ENCODE assay signal across 8 mouse cellular contexts in genomic region chr11:60779673-60780189, GRCm38 (mm10). TPM values are rescaled to one million over a fixed set of nuclear protein-coding genes. Genes with fewer than 3 reads are reported as not detected.
DNase-seq lines count a peak whose midpoint lies in the region; ATAC-seq and TF ChIP-seq lines count a peak whose summit lies in the region.

No protein-coding gene starts in this region.

- H3K27ac ChIP-seq in heart, embryonic 12.5 days (ENCODE audit: poor library complexity, severe bottlenecking): no peak overlapping the region
- no peak overlapping the region for H3K27ac ChIP-seq in bone marrow macrophage, adult 2 months (ENCODE audit: insufficient read depth, low read depth, low read length)
- H3K27ac ChIP-seq in hindbrain, embryonic 14.5 days: no peak overlapping the region
- H3K27ac ChIP-seq in midbrain, embryonic 12.5 days (replicated peaks): no peak overlapping the region

- peak overlapping the region; percentile 21 for H3K4me3 ChIP-seq in heart, embryonic 12.5 days
- H3K4me3 ChIP-seq in bone marrow macrophage, adult 2 months (ENCODE audit: insufficient read depth, low read length): peak overlapping the region; percentile 80
- H3K4me3 ChIP-seq in hindbrain, embryonic 14.5 days (replicated peaks; ENCODE audit: low read length): peak overlapping the region; percentile 14; the same call in 1 of the 2 replicates
- peak overlapping the region; percentile 8 for H3K4me3 ChIP-seq in midbrain, embryonic 12.5 days

- H3K27me3 ChIP-seq in heart, embryonic 12.5 days (replicated peaks): no peaks in the 10 kb centered on the region
- no peaks in the 10 kb centered on the region for H3K27me3 ChIP-seq in hindbrain, embryonic 14.5 days (ENCODE audit: control insufficient read depth, insufficient read depth, low read length)
- H3K27me3 ChIP-seq in midbrain, embryonic 12.5 days: no peaks in the 10 kb centered on the region

- H3K9me3 ChIP-seq in heart, embryonic 12.5 days (replicated peaks): no peaks in the 10 kb centered on the region
- no peaks in the 10 kb centered on the region for H3K9me3 ChIP-seq in hindbrain, embryonic 14.5 days (ENCODE audit: control insufficient read depth, low read length)
- H3K9me3 ChIP-seq in midbrain, embryonic 12.5 days: no peaks in the 10 kb centered on the region

- 89% methylated on average over 10 of the region's 10 CpGs for WGBS in heart, embryonic 12.5 days
- WGBS in hindbrain, embryonic 14.5 days: 89% methylated on average over 10 of the region's 10 CpGs
- WGBS in midbrain, embryonic 12.5 days: 91% methylated on average over 10 of the region's 10 CpGs

- peak overlapping the region; percentile 65 for H3K4me2 ChIP-seq in heart, embryonic 12.5 days
- peak overlapping the region; percentile 93 for H3K4me2 ChIP-seq in hindbrain, embryonic 14.5 days (replicated peaks)
- H3K4me2 ChIP-seq in midbrain, embryonic 12.5 days (replicated peaks): peak overlapping the region; percentile 40

- TF ChIP-seq CTCF in bone marrow macrophage, adult 2 months (IDR thresholded peaks at IDR 0.05; ENCODE audit: low read depth, low read length): no peak

- H3K4me1 ChIP-seq in heart, embryonic 12.5 days (replicated peaks): peaks cover 63% of the 10 kb centered on the region
- H3K4me1 ChIP-seq in bone marrow macrophage, adult 2 months (ENCODE audit: control insufficient read depth, insufficient read depth, low read length): peaks cover 46% of the 10 kb centered on the region
- H3K4me1 ChIP-seq in hindbrain, embryonic 14.5 days (replicated peaks; ENCODE audit: control insufficient read depth, insufficient read depth, low read length): peaks cover 70% of the 10 kb centered on the region
- peaks cover 69% of the 10 kb centered on the region for H3K4me1 ChIP-seq in midbrain, embryonic 12.5 days

- ATAC-seq in heart, embryonic 12.5 days (ENCODE audit: insufficient number of reproducible peaks, low FRiP score): no peak
- ATAC-seq in hindbrain, embryonic 14.5 days (ENCODE audit: low FRiP score): no peak
- ATAC-seq in midbrain, embryonic 12.5 days (ENCODE audit: low FRiP score, low read depth): no peak
- no peak for ATAC-seq in erythroid progenitor cell, adult 5-6 weeks (replicated peaks; ENCODE audit: low FRiP score, poor library complexity, severe bottlenecking)

- intact Hi-C loops in heart, postnatal 36 days (cut with DNase I): loop anchor here (2.0 kb wide), 1 partner anchor 29 kb away; no protein-coding TSS in a partner anchor

- no peak for DNase-seq in heart, postnatal 36 days
- DNase-seq in hindbrain, embryonic 14.5 days (ENCODE audit: low spot score): no peak
- DNase-seq in adrenal gland, postnatal 25 days: no peak
- no peak for DNase-seq in gastrocnemius, postnatal 10 days

- TF ChIP-seq POLR2A in bone marrow macrophage, adult 2 months (IDR thresholded peaks at IDR 0.05; ENCODE audit: borderline replicate concordance, low read depth, low read length): no peak

- peaks cover 47% of the 10 kb centered on the region for H3K36me3 ChIP-seq in heart, embryonic 12.5 days
- peaks cover 47% of the 10 kb centered on the region for H3K36me3 ChIP-seq in hindbrain, embryonic 14.5 days (replicated peaks; ENCODE audit: control insufficient read depth, insufficient read depth)
- H3K36me3 ChIP-seq in midbrain, embryonic 12.5 days: peaks cover 27% of the 10 kb centered on the region

- peak overlapping the region; percentile 57 for H3K9ac ChIP-seq in heart, embryonic 12.5 days
- peak overlapping the region; percentile 40; the same call in 1 of the 2 replicates for H3K9ac ChIP-seq in hindbrain, embryonic 14.5 days
- peak overlapping the region; percentile 29; the same call in 1 of the 2 replicates for H3K9ac ChIP-seq in midbrain, embryonic 12.5 days (replicated peaks)

RNA-seq across cellular contexts. Expression of gene Smcr8, which starts 2.4 kb away (rescaled TPM):
- polyA plus RNA-seq in heart, embryonic 12.5 days (2016; fragmentation: Nextera tagmentation; extraction: Ambion mirVana): 6.4 and 7.1 TPM in 2 replicates
- 10 to 100 TPM; 14.5 to 15.3 TPM for total RNA-seq in heart, postnatal 36 days (2021)
- polyA plus RNA-seq in bone marrow macrophage, adult 2 months (2012; ENCODE audit: insufficient read depth, insufficient read length, missing spikeins): 23.8 and 30.3 TPM in 2 replicates
- 8.3 and 8.9 TPM in 2 replicates for polyA plus RNA-seq in hindbrain, embryonic 14.5 days (2014; fragmentation: Nextera tagmentation; extraction: Ambion mirVana)
- 11.3 and 11.6 TPM in 2 replicates for polyA plus RNA-seq in midbrain, embryonic 12.5 days (2016; fragmentation: Nextera tagmentation; extraction: Ambion mirVana)
- 13.0 and 24.1 TPM in 2 replicates for total RNA-seq in erythroid progenitor cell, adult 5-6 weeks (2015; ENCODE audit: low replicate concordance)
- total RNA-seq in erythroid progenitor cell, adult 5-6 weeks (2017; ENCODE audit: low replicate concordance): 12.9 and 13.9 TPM in 2 replicates
- total RNA-seq in adrenal gland, postnatal 25 days (2021): 27.0 and 27.5 TPM in 2 replicates
- total RNA-seq in gastrocnemius, postnatal 10 days (2021): 10 to 100 TPM; 13.3 to 14.5 TPM

RNA-seq across cellular contexts. Expression of gene Top3a, which starts 2.6 kb away (rescaled TPM):
- 13.5 and 15.1 TPM in 2 replicates for polyA plus RNA-seq in heart, embryonic 12.5 days (2016; fragmentation: Nextera tagmentation; extraction: Ambion mirVana)
- total RNA-seq in heart, postnatal 36 days (2021): 1 to 10 TPM; 4.5 to 5.3 TPM
- polyA plus RNA-seq in bone marrow macrophage, adult 2 months (2012; ENCODE audit: insufficient read depth, insufficient read length, missing spikeins): 13.2 and 13.7 TPM in 2 replicates
- 7.2 and 8.0 TPM in 2 replicates for polyA plus RNA-seq in hindbrain, embryonic 14.5 days (2014; fragmentation: Nextera tagmentation; extraction: Ambion mirVana)
- polyA plus RNA-seq in midbrain, embryonic 12.5 days (2016; fragmentation: Nextera tagmentation; extraction: Ambion mirVana): 17.8 and 20.5 TPM in 2 replicates
- 8.4 and 10.8 TPM in 2 replicates for total RNA-seq in erythroid progenitor cell, adult 5-6 weeks (2015; ENCODE audit: low replicate concordance)
- total RNA-seq in erythroid progenitor cell, adult 5-6 weeks (2017; ENCODE audit: low replicate concordance): 8.5 and 15.1 TPM in 2 replicates
- 13.2 and 13.7 TPM in 2 replicates for total RNA-seq in adrenal gland, postnatal 25 days (2021)
- 1 to 10 TPM; 6.5 to 7.6 TPM for total RNA-seq in gastrocnemius, postnatal 10 days (2021)

RNA-seq across cellular contexts. Expression of gene Shmt1, which starts 31.8 kb away (rescaled TPM):
- 34.5 and 38.6 TPM in 2 replicates for polyA plus RNA-seq in heart, embryonic 12.5 days (2016; fragmentation: Nextera tagmentation; extraction: Ambion mirVana)
- 1 to 10 TPM; 8.8 to 9.1 TPM for total RNA-seq in heart, postnatal 36 days (2021)
- 1.4 and 4.9 TPM in 2 replicates for polyA plus RNA-seq in bone marrow macrophage, adult 2 months (2012; ENCODE audit: insufficient read depth, insufficient read length, missing spikeins)
- polyA plus RNA-seq in hindbrain, embryonic 14.5 days (2014; fragmentation: Nextera tagmentation; extraction: Ambion mirVana): 6.4 and 8.7 TPM in 2 replicates
- 36.4 and 40.0 TPM in 2 replicates for polyA plus RNA-seq in midbrain, embryonic 12.5 days (2016; fragmentation: Nextera tagmentation; extraction: Ambion mirVana)
- total RNA-seq in erythroid progenitor cell, adult 5-6 weeks (2015; ENCODE audit: low replicate concordance): 4.6 TPM in 1 of 2 replicates, not detected in the other
- 7.6 and 9.6 TPM in 2 replicates for total RNA-seq in erythroid progenitor cell, adult 5-6 weeks (2017; ENCODE audit: low replicate concordance)
- total RNA-seq in adrenal gland, postnatal 25 days (2021): 82.3 and 91.4 TPM in 2 replicates
- total RNA-seq in gastrocnemius, postnatal 10 days (2021): 10 to 100 TPM; 21.7 to 26.3 TPM

RNA-seq across cellular contexts. Expression of gene Dhrs7b, which starts 50.7 kb away (rescaled TPM):
- 31.6 and 33.4 TPM in 2 replicates for polyA plus RNA-seq in heart, embryonic 12.5 days (2016; fragmentation: Nextera tagmentation; extraction: Ambion mirVana)
- 10 to 100 TPM; 19.4 to 19.7 TPM for total RNA-seq in heart, postnatal 36 days (2021)
- 20.4 and 20.6 TPM in 2 replicates for polyA plus RNA-seq in bone marrow macrophage, adult 2 months (2012; ENCODE audit: insufficient read depth, insufficient read length, missing spikeins)
- 34.3 and 34.6 TPM in 2 replicates for polyA plus RNA-seq in hindbrain, embryonic 14.5 days (2014; fragmentation: Nextera tagmentation; extraction: Ambion mirVana)
- 24.7 and 26.2 TPM in 2 replicates for polyA plus RNA-seq in midbrain, embryonic 12.5 days (2016; fragmentation: Nextera tagmentation; extraction: Ambion mirVana)
- total RNA-seq in erythroid progenitor cell, adult 5-6 weeks (2015; ENCODE audit: low replicate concordance): 1.1 and 14.3 TPM in 2 replicates
- 2.4 and 6.5 TPM in 2 replicates for total RNA-seq in erythroid progenitor cell, adult 5-6 weeks (2017; ENCODE audit: low replicate concordance)
- 38.7 and 49.5 TPM in 2 replicates for total RNA-seq in adrenal gland, postnatal 25 days (2021)
- 10 to 100 TPM; 14.9 to 16.2 TPM for total RNA-seq in gastrocnemius, postnatal 10 days (2021)

RNA-seq across cellular contexts. Expression of gene Mief2, which starts 51.5 kb away (rescaled TPM):
- 18.5 and 20.8 TPM in 2 replicates for polyA plus RNA-seq in heart, embryonic 12.5 days (2016; fragmentation: Nextera tagmentation; extraction: Ambion mirVana)
- total RNA-seq in heart, postnatal 36 days (2021): 10 to 100 TPM; 36.1 to 36.4 TPM
- 6.1 and 9.3 TPM in 2 replicates for polyA plus RNA-seq in bone marrow macrophage, adult 2 months (2012; ENCODE audit: insufficient read depth, insufficient read length, missing spikeins)
- 25.6 and 28.0 TPM in 2 replicates for polyA plus RNA-seq in hindbrain, embryonic 14.5 days (2014; fragmentation: Nextera tagmentation; extraction: Ambion mirVana)
- polyA plus RNA-seq in midbrain, embryonic 12.5 days (2016; fragmentation: Nextera tagmentation; extraction: Ambion mirVana): 14.3 and 15.2 TPM in 2 replicates
- 0.42 TPM in 1 of 2 replicates, not detected in the other for total RNA-seq in erythroid progenitor cell, adult 5-6 weeks (2015; ENCODE audit: low replicate concordance)
- 0.39 TPM in 1 of 2 replicates, not detected in the other for total RNA-seq in erythroid progenitor cell, adult 5-6 weeks (2017; ENCODE audit: low replicate concordance)
- total RNA-seq in adrenal gland, postnatal 25 days (2021): 39.8 and 45.0 TPM in 2 replicates
- total RNA-seq in gastrocnemius, postnatal 10 days (2021): 10 to 100 TPM; 79.9 to 81.7 TPM

Comparison
In these comparisons a context has a peak if more than half of its experiments do, and no peak if none do; other contexts are left out.
1. H3K4me2 ChIP-seq: peak in every context shown above with its lines; median percentile 93 in hindbrain, embryonic 14.5 days; 65 in heart, embryonic 12.5 days; 40 in midbrain, embryonic 12.5 days.
2. H3K4me3 ChIP-seq: peak in every context shown above with its lines; median percentile 80 in bone marrow macrophage, adult 2 months; 21 in heart, embryonic 12.5 days; 14 in hindbrain, embryonic 14.5 days; 8 in midbrain, embryonic 12.5 days.